Mouse (Mus musculus) heart, adult 18-20 months (tissue): ENCODE data around the gene Ano8. TPM values are rescaled to one million over a fixed set of nuclear protein-coding genes. Genes with fewer than 3 reads are reported as not detected.
"Not testable (repeated sequence)": the region's sequence is repeated elsewhere in the genome, so short reads cannot be mapped to it uniquely, and the experiment has no call there.

ENCODE experiments used
- DNase-seq, 2 experiments: peaks; one replicate each; pipeline ENCODE4 v3.0.0; 2021 to 2022; ENCODE audit warnings: mixed read lengths in 1 of 2
- total RNA-seq, 2 experiments: library from RNA; stranded (reverse); gene quantifications; 2 replicates each; pipeline ENCODE4 v1.2.3; 2021

The Ano8 gene
- total RNA-seq, 2 experiments from 2014 or later = 16.6 to 16.9 TPM

GRCm38 (mm10) chr8:71441404-71441803 is 44.4 kb downstream of the Ano8 start:
- peak; percentile 45 to 82 for DNase-seq

DNA sequence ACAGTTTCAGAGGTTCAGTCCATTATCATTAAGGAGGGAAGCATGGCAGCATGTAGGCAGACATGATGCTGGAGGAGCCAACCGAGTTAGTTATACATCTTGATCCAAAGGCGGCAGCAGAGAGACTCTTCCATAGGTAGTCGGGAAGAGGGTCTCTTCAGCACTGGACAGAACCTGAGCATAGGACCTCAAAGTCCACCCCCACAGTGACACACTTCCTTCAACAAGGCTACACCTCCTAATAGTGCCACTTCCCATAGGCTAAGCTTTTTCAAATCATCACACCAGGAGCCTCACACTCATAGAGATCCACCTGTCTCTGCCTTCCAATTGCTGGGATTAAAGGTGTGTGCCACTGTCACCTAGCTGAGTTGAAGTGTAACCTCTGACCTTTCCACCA is 48.7 kb downstream of the Ano8 start:
- DNase-seq = no peak

- DNase-seq = not testable (repeated sequence)
These were observed 52.8 kb downstream of the Ano8 start for GRCm38 (mm10) chr8:71432935-71433334.

Other genes with a start within 250 kb of the Ano8 start
- 10 to 100 TPM; 20.5 to 22.3 TPM for gene Myo9b, start 213.2 kb downstream of the Ano8 start, total RNA-seq
- gene Haus8, start 213.0 kb downstream of the Ano8 start, total RNA-seq = 10 to 100 TPM; 25.5 to 29.5 TPM
- gene Use1, start 119.1 kb downstream of the Ano8 start, total RNA-seq = 100 to 1,000 TPM; 163 to 174 TPM
- 10 to 100 TPM; 14.2 to 14.9 TPM for gene Ocel1, start 114.7 kb downstream of the Ano8 start, total RNA-seq
- 10 to 100 TPM; 48.0 to 53.8 TPM for gene Nr2f6, start 104.0 kb downstream of the Ano8 start, total RNA-seq
- 10 to 100 TPM; 20.4 to 23.2 TPM for gene Ushbp1, start 90.2 kb downstream of the Ano8 start, total RNA-seq
- 10 to 100 TPM; 67.9 to 69.8 TPM for gene Babam1, start 89.1 kb downstream of the Ano8 start, total RNA-seq
- not detected for gene Ankle1, start 80.0 kb downstream of the Ano8 start, total RNA-seq
- 10 to 100 TPM; 23.8 to 26.6 TPM for gene Abhd8, start 22.3 kb downstream of the Ano8 start, total RNA-seq
- gene Mrpl34, start 21.0 kb downstream of the Ano8 start, total RNA-seq = 100 to 1,000 TPM; 126 to 127 TPM
- gene Dda1, start 16.8 kb downstream of the Ano8 start, total RNA-seq = 10 to 100 TPM; 31.4 to 32.1 TPM
- gene Gtpbp3, start 2.1 kb upstream of the Ano8 start, total RNA-seq = 10 to 100 TPM; 19.1 to 22.2 TPM
- 10 to 100 TPM; 23.0 to 30.9 TPM for gene Plvap, start 25.8 kb upstream of the Ano8 start, total RNA-seq
- not detected for gene Ccdc194, start 39.7 kb upstream of the Ano8 start, total RNA-seq
- gene Bst2, start 51.5 kb upstream of the Ano8 start, total RNA-seq = 10 to 100 TPM; 19.3 to 40.2 TPM
- 10 to 100 TPM; 28.4 to 28.5 TPM for gene Mvb12a, start 57.0 kb upstream of the Ano8 start, total RNA-seq
- under 1 TPM; 0.42 to 0.51 TPM for gene Tmem221, start 72.9 kb upstream of the Ano8 start, total RNA-seq
- gene Nxnl1, start 80.6 kb upstream of the Ano8 start, total RNA-seq = under 1 TPM; 0.15 TPM
- 100 to 1,000 TPM; 162 to 202 TPM for gene Slc27a1, start 82.9 kb upstream of the Ano8 start, total RNA-seq
- gene Pgls, start 106.2 kb upstream of the Ano8 start, total RNA-seq = 10 to 100 TPM; 66.5 to 72.2 TPM
- gene Fam129c, start 111.7 kb upstream of the Ano8 start, total RNA-seq = 1 to 10 TPM in 1 of 2 experiments, under 1 TPM in 1; 0.99 to 1.0 TPM
- 10 to 100 TPM; 41.6 to 42.4 TPM for gene Colgalt1, start 125.0 kb upstream of the Ano8 start, total RNA-seq
- gene Unc13a, start 185.8 kb upstream of the Ano8 start, total RNA-seq = under 1 TPM; 0.55 to 0.87 TPM
- 1 to 10 TPM; 7.3 to 8.3 TPM for gene Jak3, start 190.3 kb upstream of the Ano8 start, total RNA-seq
- 1 to 10 TPM; 1.3 to 1.6 TPM for gene Insl3, start 203.3 kb upstream of the Ano8 start, total RNA-seq
- 1 to 10 TPM; 4.9 to 5.9 TPM for gene B3gnt3, start 215.8 kb upstream of the Ano8 start, total RNA-seq
- 1 to 10 TPM in 1 of 2 experiments, under 1 TPM in 1; 0.79 to 2.4 TPM for gene Fcho1, start 239.8 kb upstream of the Ano8 start, total RNA-seq